In genomic region chr4:123623742-123624151, GRCm38 (mm10) we compare ENCODE assay signal across 10 mouse cellular contexts.
A peak's percentile ranks its signal among the peaks of the same experiment; 100 is the strongest.
DNase-seq lines count a peak whose midpoint lies in the region; ATAC-seq lines count a peak whose summit lies in the region.
"Had no signal": no experiment of that assay in that cellular context is flagged by ENCODE, and none has a peak within 500 bp of the region (broad histone marks: within the 10 kb centered on the region; RNA-seq: fewer than 3 reads in every experiment).

No protein-coding gene starts in this region.

- peak; percentile 44 for DNase-seq in kidney, adult 11 months
- DNase-seq in kidney, postnatal 10 days: no peak
- DNase-seq in brain, adult 2 months (ENCODE audit: low read depth, low spot score): peak; percentile 96
- peak; percentile 57 for DNase-seq in lung, postnatal 14 days
- DNase-seq in liver: no peak
- no peak for DNase-seq in urinary bladder, postnatal 36 days (ENCODE audit: low spot score in 2 of 2)
- DNase-seq in left cerebral cortex, adult 11 months (ENCODE audit: low spot score): no peak
- DNase-seq: spleen, adult 18-20 months had no signal

- no peak overlapping the region for H3K9ac ChIP-seq in heart, embryonic 16.5 days (ENCODE audit: low read length)
- H3K9ac ChIP-seq: liver, embryonic 14.5 days had no signal

- no peak overlapping the region for H3K4me3 ChIP-seq in heart, embryonic 16.5 days (ENCODE audit: low read length)

- H3K4me1 ChIP-seq in heart, embryonic 16.5 days (ENCODE audit: control insufficient read depth, insufficient read depth, low read length): peaks cover 33% of the 10 kb centered on the region

- no peak for ATAC-seq in heart, embryonic 16.5 days (replicated peaks; ENCODE audit: extremely low read depth, insufficient read depth, low FRiP score)

- H3K36me3 ChIP-seq in heart, embryonic 16.5 days (ENCODE audit: control insufficient read depth, insufficient read depth): no peaks in the 10 kb centered on the region

- WGBS in heart, embryonic 16.5 days: 64% methylated on average over 5 of the region's 5 CpGs

- H3K27ac ChIP-seq in heart, embryonic 16.5 days (ENCODE audit: low read length): peak overlapping the region; percentile 81
- H3K27ac ChIP-seq: liver, embryonic 14.5 days had no signal

- H3K27me3 ChIP-seq in heart, embryonic 16.5 days (ENCODE audit: control insufficient read depth, insufficient read depth, low read length): no peaks in the 10 kb centered on the region

- H3K4me2 ChIP-seq in heart, embryonic 16.5 days (ENCODE audit: low read depth, low read length): no peak overlapping the region

- no peaks in the 10 kb centered on the region for H3K9me3 ChIP-seq in heart, embryonic 16.5 days (replicated peaks; ENCODE audit: control insufficient read depth, low read length)

Comparison
In these comparisons a context has a peak if more than half of its experiments do, and no peak if none do; other contexts are left out.
1. DNase-seq: peak in kidney, adult 11 months (single experiment), brain, adult 2 months (single experiment) and lung, postnatal 14 days (single experiment); none in kidney, postnatal 10 days (single experiment), liver (single experiment), urinary bladder, postnatal 36 days (0 of 2) and left cerebral cortex, adult 11 months (single experiment).